Mouse (Mus musculus): ENCODE data around the gene Olfr432. TPM values are rescaled to one million over a fixed set of nuclear protein-coding genes. Genes with fewer than 3 reads are reported as not detected.

Olfr432 gene
- total RNA-seq, 2 experiments from 2014 or later: not detected

Other genes starting within 250 kb of the Olfr432 start
- gene Ifi211, start 136.2 kb upstream of the Olfr432 start, total RNA-seq (2021): 1 to 10 TPM in 1 of 2 experiments, under 1 TPM in 1; 0.84 to 1.2 TPM
- gene Mndal, start 106.7 kb upstream of the Olfr432 start, total RNA-seq (2021): 1 to 10 TPM; 2.7 to 5.2 TPM
- gene Ifi203, start 106.5 kb upstream of the Olfr432 start, total RNA-seq (2021): 1 to 10 TPM; 3.3 to 3.9 TPM
- not detected for gene Ifi202b, start 66.5 kb upstream of the Olfr432 start, total RNA-seq (2021)
- 1 to 10 TPM; 6.5 to 8.5 TPM for gene Ifi205, start 17.4 kb upstream of the Olfr432 start, total RNA-seq (2021)
- not detected for gene Olfr433, start 8.5 kb upstream of the Olfr432 start, total RNA-seq (2021)
- not detected for gene Olfr430, start 17.4 kb downstream of the Olfr432 start, total RNA-seq (2021)
- gene Olfr429, start 35.1 kb downstream of the Olfr432 start, total RNA-seq (2021): not detected
- not detected for gene Olfr427, start 47.7 kb downstream of the Olfr432 start, total RNA-seq (2021)
- gene Olfr231, start 72.0 kb downstream of the Olfr432 start, total RNA-seq (2021): not detected
- not detected for gene Olfr424, start 82.3 kb downstream of the Olfr432 start, total RNA-seq (2021)
- gene Olfr420, start 106.4 kb downstream of the Olfr432 start, total RNA-seq (2021): not detected
- under 1 TPM; 0.15 to 0.18 TPM for gene Spta1, start 123.6 kb downstream of the Olfr432 start, total RNA-seq (2021)
- not detected for gene Olfr419, start 202.9 kb downstream of the Olfr432 start, total RNA-seq (2021)